Mouse (Mus musculus) testis, postnatal 10 days (tissue): ENCODE results near the gene Tmprss7.

ENCODE experiments used
- DNase-seq: peaks from one replicate; pipeline ENCODE4 v3.0.0; 2021; ENCODE audit warnings: low spot score

Gene Tmprss7

GRCm38 (mm10) chr16:45625342-45625741, 68.1 kb downstream of the Tmprss7 start:
- no peak for DNase-seq

- DNase-seq, result no peak
These were observed 68.7 kb downstream of the Tmprss7 start for GRCm38 (mm10) chr16:45624791-45625190.

- DNase-seq, result no peak
These were observed 70.2 kb downstream of the Tmprss7 start for GRCm38 (mm10) chr16:45623230-45623629.

- no peak for DNase-seq
These were observed 73.6 kb downstream of the Tmprss7 start for GRCm38 (mm10) chr16:45619751-45620375.

GRCm38 (mm10) chr16:45615944-45616343, 77.5 kb downstream of the Tmprss7 start:
- DNase-seq, result no peak

GRCm38 (mm10) chr16:45613247-45613646, 80.2 kb downstream of the Tmprss7 start:
- no peak for DNase-seq

- DNase-seq, result no peak
These were observed 83.2 kb downstream of the Tmprss7 start, which contains the start of gene Gcsam for GRCm38 (mm10) chr16:45610267-45610666. Gene Gcsam, plus strand, starts transcription at chr16:45610380.

GRCm38 (mm10) chr16:45609300-45609699, 84.2 kb downstream of the Tmprss7 start:
- DNase-seq, result no peak

GRCm38 (mm10) chr16:45608481-45608954, 84.9 kb downstream of the Tmprss7 start:
- no peak for DNase-seq
